Mouse (Mus musculus) lung, postnatal 14 days (tissue): ENCODE results near the gene Ppp1r9a.

Experiments used
- DNase-seq: peaks from one replicate; pipeline ENCODE4 v3.0.0; 2021

Gene Ppp1r9a

DNA sequence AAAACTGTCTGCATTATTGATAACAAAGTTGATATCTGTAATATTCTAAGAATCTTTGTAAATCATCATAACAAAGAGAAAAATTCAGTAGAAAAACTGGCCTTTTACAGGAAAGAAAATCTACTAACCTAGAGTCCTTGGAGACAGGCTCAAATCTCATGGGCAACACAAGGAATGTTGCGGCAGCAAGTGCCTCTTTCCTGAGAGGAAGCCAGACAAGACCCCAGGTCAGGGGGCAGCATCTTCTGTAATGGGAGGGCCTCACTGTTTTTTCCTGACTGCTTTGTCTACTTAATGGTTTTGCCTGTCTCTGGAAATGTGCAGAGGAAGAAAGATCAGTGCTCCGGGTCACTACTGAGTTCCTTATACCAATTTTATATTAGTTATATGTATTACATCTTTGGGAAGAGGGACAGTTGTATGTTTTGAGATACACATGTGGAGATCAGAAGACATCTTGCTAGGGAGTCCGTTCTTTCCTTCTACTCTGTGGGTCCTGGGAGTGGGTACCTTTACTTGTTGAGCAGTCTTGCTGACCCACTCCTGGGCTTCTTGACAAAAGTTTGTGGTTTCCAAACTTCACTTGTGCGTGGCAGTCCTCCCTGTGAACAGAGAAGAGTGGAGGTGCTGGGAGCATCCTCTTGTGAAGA, 151.9 kb downstream of the Ppp1r9a start:
- no peak for DNase-seq

DNA sequence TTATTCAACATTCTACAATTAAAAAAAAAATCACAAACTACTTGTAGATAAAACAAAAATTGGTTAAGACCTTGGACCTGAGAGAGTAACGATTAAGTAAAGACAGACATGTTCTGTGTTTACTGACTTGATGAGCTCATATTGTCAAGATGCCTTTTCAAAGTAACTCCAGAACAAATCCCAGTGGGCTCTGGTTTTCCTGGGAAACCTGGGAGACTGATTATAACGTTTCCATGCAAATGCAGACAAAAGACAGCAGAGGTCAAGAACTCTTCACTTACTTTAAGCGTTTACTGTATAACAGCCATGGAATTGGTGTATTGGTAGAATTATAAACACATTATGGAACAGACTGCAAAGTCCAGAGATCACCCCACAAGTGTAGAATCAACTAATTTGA, 172.0 kb downstream of the Ppp1r9a start:
- no peak for DNase-seq

DNA sequence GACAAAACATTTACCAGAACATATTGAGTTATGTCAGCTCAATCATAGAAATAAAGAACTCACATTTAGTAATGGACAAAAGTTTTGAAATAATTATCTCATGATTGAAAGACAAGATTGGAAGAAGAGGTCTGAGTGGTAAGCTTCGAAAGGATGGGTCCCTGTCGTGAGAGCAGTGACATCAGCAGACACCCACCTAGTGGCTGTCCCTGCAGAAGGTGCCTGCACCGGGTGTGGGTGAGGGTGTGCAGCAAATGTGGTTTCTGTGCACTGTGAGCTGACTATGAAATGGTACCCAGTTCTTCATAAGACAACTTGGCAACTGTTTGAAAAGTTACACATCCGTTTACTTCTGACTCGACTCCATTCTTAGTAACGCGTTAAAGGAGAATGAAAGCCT, 173.0 kb downstream of the Ppp1r9a start:
- no peak for DNase-seq

DNA sequence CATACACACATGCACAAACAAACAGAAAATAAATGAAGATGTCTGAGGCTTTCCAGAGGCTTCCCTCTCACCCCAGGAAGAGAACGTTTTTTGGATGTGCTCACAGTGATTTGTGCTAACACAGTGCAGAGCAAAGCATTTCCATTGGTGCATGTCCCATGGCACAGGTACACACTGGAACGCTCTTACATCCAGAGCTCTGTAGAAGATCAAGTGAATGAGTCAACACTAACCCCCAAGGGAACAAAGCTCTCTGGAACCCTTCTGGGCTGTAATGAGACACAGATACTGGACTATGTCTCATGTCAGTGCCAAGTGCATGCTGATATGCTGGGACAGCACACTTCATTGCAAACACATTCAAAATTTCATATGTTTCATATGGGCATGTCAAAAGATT, 175.3 kb downstream of the Ppp1r9a start:
- DNase-seq: no peak

DNA sequence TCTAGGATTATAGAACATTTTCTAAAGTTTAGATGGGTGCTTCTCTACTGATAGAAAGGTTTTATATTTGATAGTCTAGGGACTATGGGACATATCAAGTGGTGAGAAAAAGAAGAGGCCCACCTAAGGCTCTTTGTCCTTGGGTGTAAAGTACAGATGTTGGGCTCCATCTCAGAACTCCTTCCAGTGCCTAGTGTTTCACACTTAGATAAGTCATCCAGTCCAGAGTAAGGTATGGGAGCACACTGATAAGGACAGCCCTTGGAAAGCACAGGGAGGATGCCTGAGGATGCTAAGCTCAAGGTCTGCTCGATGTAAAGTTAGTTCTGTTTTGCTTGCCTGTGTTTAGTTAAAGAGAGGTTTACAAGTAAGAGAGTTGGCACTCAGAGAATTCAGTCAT, 176.4 kb downstream of the Ppp1r9a start:
- no peak for DNase-seq

DNA sequence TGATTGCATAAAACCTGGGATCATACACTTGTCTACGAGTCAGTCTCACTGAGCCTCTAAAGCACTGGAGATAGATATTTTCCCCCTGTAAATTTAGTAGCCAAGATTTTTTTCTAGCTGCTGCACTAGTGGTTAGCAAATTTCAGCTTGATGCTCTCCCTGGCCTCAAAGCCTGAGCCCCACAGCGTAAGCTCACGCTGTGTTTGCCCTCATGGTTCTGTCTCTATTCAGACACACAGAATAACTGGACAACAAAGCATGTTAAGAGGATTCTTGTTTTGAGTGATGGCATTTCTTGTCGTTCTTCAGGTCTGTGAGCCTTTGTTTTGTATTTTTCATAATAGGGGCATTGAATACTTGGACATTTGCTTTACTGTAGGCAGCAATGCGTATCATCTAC, 177.4 kb downstream of the Ppp1r9a start:
- no peak for DNase-seq

DNA sequence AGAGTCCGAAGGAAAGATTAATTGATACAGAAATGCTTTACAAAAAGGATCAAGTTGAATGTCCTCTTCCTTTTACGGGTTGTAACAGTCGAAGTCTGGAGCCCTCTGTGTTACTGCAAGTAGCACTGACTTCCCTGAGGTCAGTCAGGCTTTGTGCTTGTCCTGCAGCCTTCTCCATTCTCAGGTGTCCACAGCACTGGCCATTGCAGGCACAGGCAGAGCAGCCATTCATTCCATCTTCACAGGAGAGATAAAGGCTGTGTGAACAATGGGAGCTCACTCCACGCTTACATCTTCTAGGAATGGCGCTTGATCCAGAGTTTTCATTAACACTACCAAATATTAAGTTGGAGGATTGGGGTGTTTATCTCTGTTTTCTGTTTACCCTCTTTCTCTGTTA, 177.8 kb downstream of the Ppp1r9a start:
- DNase-seq: no peak

DNA sequence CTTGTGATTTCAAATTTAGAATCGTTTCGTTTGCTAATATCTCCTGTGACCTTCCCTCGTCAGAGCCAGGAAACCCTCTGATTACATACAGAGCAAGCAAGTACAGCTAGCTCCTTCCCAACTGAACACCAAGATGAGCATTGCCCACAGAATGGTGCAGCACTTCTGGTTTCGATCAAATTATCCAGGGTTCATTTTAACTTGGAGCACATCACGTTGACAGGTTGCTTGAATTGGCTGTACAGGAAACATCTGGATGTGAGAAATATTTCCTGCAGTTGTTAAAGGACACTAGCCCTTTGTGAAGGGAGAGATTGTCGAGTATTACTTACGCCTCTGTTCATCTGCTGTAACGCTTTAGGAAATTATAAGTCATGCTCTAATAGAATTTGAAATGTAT, 178.4 kb downstream of the Ppp1r9a start:
- DNase-seq: no peak

DNA sequence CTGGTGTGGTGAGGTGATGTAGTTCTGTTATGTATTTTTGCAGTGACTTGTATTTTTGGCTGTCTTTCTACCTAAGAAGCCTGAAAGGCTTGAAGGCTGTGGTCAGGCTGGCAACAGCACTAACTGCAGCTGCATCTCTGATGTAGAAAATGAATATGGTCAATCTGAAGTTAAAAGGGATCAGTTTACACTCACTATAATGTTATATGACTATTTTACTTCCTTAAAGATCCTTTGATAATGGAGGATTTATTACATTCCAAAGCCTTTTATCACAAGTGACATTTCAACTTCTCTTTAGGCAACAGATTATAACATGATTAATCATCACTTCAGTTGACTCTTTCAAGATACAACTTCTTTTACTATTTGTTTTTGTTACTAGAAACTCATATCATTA, 179.4 kb downstream of the Ppp1r9a start:
- no peak for DNase-seq

DNA sequence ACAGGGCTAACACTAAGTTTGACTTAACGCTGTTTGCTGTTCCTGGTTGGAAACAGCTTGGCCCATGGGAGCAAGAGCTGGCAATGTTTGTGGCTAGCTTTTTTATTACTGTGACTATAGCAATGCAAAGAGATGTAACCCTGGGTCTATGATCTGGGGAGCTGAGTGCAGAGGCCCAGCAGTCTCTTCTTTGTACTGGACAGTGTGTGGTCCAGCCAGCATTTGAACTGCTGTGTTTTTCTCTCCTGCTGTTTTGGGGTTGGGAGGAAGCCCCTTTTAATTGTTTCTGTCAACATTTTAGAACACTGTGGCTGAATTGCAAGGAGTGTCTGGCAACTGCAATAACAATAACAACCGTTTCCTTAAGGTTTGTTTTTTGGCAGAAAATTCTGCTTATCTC, 180.0 kb downstream of the Ppp1r9a start:
- no peak for DNase-seq

DNA sequence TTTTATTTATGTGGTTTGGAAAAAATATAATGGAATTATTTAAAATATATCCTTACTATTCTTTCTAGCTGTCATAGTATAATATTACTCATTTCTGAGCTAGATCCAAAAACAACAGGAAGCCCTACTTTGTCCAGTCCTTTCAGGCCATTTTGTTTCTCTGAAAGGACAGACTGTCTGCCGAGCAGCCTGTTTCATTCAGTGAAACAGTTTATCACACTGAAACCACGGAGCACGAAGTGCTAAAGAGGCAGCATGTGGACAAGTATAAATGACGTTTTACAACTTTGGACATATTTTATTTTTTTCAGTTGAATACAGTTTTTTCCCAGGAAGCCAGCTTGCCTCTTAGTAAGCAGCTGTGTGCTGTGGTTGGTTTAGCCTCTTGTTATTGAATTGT, 181.2 kb downstream of the Ppp1r9a start:
- DNase-seq: no peak

DNA sequence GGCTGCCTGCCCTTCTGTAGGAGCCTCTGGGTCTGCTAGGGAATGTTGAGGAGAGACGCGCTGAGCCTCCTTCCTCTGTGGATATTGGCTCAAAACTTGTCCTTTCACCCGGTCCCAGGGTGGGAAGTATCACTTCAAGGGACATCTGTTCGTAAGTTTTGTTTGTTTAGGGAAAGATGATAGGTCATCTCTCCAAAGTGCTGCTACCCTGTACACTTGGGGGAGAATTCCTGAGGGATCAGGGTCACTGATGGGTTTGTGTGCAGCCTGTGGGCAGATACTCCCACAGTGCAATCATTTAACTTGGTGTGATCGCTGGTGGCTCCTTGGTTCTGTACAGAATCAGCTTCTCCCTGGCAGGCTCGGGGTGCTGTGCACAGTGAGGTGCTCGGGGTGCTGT, 189.2 kb downstream of the Ppp1r9a start:
- DNase-seq: no peak

DNA sequence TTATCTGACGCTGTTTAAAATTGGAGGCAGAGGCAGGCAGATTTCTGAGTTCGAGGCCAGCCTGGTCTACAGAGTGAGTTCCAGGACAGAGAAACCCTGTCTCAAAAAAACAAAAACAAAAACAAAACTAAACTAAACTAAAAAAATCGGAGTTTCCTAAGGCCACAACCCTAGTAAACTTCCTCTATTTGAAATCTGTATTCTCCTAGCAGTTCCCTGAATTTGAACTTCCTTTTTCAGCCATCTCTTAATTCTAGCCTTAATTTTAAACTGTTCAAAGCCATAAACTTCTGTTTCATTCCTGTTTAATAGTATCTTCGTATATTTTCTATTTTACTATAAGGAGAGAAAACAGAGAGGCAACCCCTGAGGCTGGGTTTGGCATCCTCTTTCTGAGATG, 190.1 kb downstream of the Ppp1r9a start:
- no peak for DNase-seq

DNA sequence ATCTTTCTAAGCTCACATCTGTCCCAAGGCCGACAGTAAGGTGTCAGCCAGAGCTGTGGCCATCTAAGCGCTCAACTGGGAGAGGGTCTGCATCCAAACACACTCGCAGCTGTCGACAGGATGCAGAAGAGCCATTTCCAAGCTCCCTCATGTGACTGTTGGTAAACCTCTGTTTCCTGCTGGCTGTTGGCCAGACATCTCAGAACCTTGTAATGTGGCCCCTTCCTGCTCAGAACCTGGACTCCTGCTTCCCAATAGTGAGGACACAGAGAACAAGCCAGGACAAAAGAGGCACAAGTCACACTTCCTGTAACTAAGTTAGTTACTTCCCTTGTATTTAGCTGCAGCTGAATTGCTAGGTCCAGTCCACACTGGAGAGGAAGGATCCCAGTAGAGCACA, 190.8 kb downstream of the Ppp1r9a start:
- peak; percentile 67 for DNase-seq

DNA sequence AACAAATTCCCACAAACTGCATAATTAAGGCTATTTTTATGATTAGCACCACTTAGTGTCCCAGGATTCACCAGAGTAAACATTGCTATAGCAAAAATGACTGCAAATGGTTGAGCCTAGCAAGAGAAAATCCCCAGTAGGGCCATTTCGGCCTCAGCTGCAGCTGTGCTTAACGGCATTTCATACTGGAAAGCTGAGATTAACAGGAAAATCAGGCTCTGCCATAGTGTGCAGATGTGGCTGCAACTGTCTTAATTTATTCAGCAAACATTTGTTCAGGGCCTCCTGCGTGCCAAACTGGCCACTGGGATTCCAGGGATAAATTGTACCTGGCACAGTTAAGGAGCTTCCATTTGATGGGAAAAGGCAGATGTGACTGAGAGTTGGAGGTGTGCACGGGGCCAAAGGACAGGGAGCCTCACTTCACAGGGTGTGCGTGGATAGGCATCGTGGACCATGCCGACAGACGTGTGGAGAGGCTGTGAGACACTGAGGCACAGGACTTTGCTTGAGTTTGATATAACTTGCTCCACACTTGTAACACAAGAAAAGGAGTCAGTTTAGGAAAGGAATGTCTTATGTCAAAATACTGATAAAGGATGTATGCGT, 192.8 kb downstream of the Ppp1r9a start:
- DNase-seq: no peak

DNA sequence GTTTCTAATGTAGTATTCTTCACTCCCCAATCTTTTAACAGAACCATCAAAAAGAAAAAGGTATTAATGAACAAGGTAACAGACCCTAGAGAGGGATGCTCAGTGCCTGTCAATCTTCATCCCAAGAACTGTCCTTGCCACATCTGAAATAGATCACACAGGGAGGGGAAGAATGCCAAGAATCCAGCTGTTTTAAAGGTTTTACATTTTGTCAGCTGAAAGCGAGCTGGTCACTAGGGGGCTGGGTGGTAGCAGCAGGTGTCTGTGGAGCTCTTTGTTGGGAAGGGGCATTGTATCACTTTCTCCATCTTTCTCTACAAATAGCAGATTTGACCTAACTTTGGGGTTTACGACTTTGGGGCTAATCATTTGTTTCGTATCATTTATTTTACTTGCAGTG, 194.6 kb downstream of the Ppp1r9a start:
- no peak for DNase-seq

DNA sequence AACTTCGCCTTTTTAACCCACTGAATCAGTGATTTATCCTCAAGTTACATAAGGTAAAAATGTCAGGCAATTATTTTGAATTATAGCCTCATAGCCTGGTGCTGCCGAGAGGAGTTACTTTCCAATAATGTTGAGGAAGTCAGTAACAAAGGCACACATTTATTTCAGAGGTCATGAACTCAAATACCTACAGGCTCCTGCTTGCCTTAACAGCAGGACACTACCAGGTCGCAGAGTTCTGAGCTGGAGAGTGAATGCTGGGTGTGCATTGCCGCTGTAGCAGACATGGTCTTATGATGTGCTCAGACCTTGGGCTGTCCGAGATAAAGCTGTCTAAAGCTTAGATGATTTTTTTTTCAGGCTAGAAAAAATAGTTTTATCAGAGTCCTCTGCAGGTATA, 196.6 kb downstream of the Ppp1r9a start:
- DNase-seq: no peak

DNA sequence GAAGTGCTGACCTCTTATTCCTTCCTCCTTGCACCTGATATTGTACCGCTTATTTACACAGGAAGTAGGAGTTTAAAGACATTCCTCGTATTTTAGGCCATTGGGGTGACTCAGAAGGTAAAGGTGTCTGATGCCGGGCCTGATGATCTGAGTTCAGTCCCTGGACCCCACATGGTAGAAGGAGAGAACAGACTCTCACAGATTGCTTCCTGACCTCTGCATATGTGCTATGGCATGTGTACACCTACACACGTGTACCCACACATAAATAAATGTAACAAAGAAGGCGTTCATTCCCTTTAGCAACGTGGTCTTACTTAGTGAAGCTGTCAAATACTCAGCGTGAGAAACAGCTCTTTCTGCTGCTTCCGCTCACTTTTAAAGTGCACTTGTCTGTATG, 197.1 kb downstream of the Ppp1r9a start:
- DNase-seq: no peak

DNA sequence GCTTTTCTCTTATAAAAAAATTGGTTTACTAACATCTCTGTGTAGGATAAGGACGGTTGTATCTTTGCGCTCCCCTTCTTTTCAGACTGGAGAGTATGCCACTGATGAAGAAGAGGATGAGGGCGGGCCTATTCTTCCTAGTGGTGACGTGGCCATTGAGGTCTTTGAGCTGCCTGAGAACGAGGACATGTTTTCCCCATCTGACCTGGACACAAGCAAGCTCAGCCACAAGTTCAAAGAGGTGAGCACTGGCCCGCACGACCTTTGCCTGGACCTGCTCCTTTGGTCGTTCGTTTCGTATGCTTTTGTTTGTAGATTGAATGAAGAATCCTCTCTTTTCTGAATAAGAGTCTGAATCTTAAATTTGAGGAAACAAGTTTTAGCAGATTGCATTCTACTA, 197.6 kb downstream of the Ppp1r9a start:
- DNase-seq: no peak

DNA sequence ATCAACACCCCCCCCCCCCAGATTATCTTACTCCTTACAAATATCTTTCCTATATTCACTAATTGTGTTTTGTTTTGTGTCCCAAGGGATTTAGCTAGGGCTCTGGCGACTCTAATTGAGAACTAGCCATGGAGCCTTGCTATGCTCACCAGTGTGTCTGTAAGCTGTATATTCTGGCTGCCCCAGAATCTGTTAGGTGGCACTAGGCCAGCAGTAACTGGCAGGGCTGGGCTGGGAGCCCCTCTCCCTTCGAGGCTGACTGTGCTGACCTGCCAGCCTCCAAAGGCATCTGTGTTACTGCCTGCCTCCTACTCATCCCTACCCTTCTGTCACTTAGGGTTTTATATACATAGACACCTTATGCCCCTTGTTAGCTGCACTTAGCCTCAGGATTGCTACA, 200.0 kb downstream of the Ppp1r9a start:
- no peak for DNase-seq

DNA sequence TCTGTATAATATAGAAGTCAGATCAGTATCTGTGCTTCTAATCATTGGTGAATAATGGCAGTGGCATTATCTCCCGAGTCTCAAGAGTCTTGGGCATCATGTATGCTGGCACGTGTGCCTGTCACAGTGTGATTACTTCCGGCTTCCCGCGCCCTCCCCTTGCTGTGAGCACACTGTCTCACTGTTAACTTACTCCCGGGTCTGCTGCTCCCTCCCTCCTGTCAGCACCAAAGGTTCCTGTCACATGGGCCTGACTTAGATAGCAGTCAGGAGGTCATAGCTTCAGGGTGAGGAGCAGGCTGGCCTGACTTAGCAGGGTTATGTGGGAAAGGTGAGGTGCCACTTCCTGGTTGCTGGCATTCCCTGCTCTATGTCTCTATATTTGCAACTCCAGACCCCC, 201.1 kb downstream of the Ppp1r9a start:
- DNase-seq: no peak

DNA sequence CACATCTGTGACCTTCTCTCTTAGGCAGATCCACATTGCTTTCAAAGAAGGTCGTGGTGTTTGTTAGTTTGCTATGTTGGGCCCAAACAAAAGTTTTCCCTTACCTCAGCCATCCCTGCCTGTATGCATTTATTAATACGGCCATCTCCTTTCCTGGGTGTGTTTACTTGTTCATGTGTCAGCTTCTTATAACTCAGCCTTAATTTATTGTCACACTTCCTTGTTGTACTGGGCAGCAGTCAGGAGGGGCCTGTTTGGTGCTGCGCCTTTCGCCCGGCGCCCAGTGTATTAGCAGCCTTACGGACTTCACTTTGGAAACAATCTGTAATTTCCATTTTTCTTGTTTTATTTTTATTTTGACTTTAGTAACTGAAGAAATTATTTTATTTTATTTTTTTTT, 201.5 kb downstream of the Ppp1r9a start:
- no peak for DNase-seq

DNA sequence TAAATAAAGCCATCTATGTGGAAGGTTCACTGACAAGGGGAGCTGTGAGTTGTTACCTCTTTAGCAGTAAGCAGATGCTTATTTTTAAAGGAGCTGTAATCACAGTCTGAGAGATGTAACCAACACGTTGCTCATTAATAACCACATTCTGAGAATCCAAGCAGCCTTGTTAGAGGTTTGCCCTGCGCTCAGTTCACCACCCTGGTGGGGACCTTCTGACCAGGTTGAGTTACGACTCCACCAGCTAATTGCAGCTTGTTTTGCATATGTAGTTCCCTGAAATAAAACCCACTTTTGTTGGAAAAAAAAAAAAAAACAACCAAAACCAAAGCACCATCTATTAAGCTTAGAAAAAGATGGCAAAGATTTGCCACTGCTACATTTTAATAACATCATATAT, 205.8 kb downstream of the Ppp1r9a start:
- no peak for DNase-seq

DNA sequence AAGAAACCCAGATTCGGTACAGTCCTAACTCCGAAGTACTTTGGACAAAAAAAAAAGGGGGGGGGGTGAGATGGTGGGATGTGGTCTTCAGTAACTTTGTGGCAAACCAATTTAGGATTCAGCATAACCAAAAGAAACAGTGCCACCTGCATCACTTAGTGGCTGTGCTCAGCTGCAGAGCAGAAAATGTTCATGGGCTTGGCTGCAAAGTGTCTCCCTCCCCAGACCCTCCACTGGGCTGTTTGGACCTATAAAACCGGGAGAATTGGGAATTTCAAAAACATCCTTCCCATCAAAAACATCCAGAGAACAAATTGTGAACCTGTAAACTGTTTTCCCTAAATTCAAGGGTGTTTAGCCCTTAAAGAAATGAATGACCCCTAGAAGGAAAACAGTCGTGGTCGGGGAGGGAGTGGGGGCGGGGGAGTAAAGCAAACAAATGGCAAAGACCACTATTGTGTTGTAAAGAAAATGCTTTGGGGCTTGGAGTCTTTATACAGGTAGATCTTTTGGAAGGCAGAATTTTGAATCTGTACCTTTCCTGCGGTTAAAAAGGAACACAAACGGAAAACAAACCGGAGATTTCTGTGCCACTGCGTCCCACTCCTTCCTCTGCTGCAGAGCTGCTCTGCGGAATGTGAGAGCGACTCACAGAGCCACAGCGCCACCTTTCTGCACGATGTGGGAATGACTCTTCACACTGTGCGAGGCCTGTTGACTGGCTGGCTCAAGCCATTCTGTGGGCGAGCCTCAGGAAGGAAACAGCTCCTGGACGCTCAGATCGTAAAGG, 207.4 kb downstream of the Ppp1r9a start:
- DNase-seq: peak; percentile 92

DNA sequence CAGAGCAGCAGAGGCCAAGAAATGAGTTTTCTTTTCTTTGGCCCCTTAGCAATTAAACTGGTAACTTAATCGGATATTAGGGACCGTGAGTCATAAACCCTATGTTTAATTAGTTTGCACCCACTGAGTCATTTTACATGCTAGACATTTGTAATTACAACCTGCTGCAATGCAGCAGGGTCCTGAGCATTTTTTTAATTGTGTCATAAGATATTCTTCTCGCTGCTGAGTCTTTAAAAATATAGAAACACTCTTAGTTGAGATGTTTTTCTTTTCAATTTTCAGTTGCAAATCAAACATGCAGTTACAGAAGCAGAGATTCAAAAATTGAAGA, 208.0 kb downstream of the Ppp1r9a start:
- no peak for DNase-seq
